Mouse (Mus musculus) ES-Bruce4 (cell line): ENCODE results near the gene Wars.

Experiments used
- CTCF ChIP-seq: IDR thresholded peaks from one replicate; pipeline ENCODE4 v1.8.1; 2011; ENCODE audit warnings: low read depth, low read length
- POLR2A ChIP-seq: IDR thresholded peaks from one replicate; pipeline ENCODE4 v1.8.1; 2011; ENCODE audit warnings: low read length; ENCODE audit not compliant: insufficient read depth

- no peak for TF ChIP-seq CTCF
- no peak for TF ChIP-seq POLR2A
Measured at GRCm38 (mm10) chr12:108914198-108914597, 20.2 kb upstream of the Wars start.
